Mouse (Mus musculus) stomach, postnatal 0 days (tissue): ENCODE results near the gene Kifc1. TPM values are rescaled to one million over a fixed set of nuclear protein-coding genes. Genes with fewer than 3 reads are reported as not detected.
"Not testable (repeated sequence)": the region's sequence is repeated elsewhere in the genome, so short reads cannot be mapped to it uniquely, and the experiment has no call there.

Experiments used
- ATAC-seq: fragments of 200-750 bp; cut with Nextera tagmentation; 2 replicates; pipeline ENCODE4 v1.8.0; 2017; ENCODE audit not compliant: low FRiP score, low TSS enrichment
- DNase-seq: peaks from one replicate; pipeline ENCODE4 v3.0.0-alpha.2; 2016; ENCODE audit warnings: low spot score
- H3K27ac ChIP-seq: fragments of 300-500 bp; sonication (generic); replicated peaks from 2 replicates; pipeline ENCODE4 v1.5.1; 2014; ENCODE audit warnings: mild to moderate bottlenecking, control low read depth
- H3K27me3 ChIP-seq: fragments of 300-500 bp; sonication (generic); 2 replicates; pipeline ENCODE4 v1.6.1; 2014; ENCODE audit warnings: low read length; ENCODE audit not compliant: control insufficient read depth, insufficient read depth
- H3K36me3 ChIP-seq: fragments of 300-500 bp; sonication (generic); 2 replicates; pipeline ENCODE4 v1.6.1; 2014; ENCODE audit warnings: low read length, mixed read lengths; ENCODE audit not compliant: control insufficient read depth, insufficient read depth
- H3K4me1 ChIP-seq: fragments of 300-500 bp; sonication (generic); replicated peaks from 2 replicates; pipeline ENCODE4 v1.6.1; 2014; ENCODE audit warnings: antibody characterized with exemption; ENCODE audit not compliant: control insufficient read depth, insufficient read depth
- H3K4me2 ChIP-seq: fragments of 300-500 bp; sonication (generic); replicated peaks from 2 replicates; pipeline ENCODE4 v1.6.1; 2014; ENCODE audit warnings: low read depth, mild to moderate bottlenecking, control low read depth, moderate library complexity
- H3K4me3 ChIP-seq: fragments of 300-500 bp; sonication (generic); 2 replicates; pipeline ENCODE4 v1.5.1; 2014; ENCODE audit warnings: low read depth, low read length, control low read depth
- H3K9ac ChIP-seq: fragments of 300-500 bp; sonication (generic); 2 replicates; pipeline ENCODE4 v1.6.1; 2014; ENCODE audit warnings: mild to moderate bottlenecking, low read length, control low read depth, mixed read lengths
- H3K9me3 ChIP-seq: fragments of 300-500 bp; sonication (generic); 2 replicates; pipeline ENCODE4 v1.6.1; 2016; ENCODE audit warnings: low read length; ENCODE audit not compliant: control insufficient read depth
- CTCF ChIP-seq: IDR thresholded peaks from 2 replicates; pipeline ENCODE4 v1.5.1; 2016; ENCODE audit warnings: antibody characterized with exemption, low read depth, mild to moderate bottlenecking, moderate library complexity
- EP300 ChIP-seq: optimal IDR thresholded peaks from 2 replicates; pipeline ENCODE3; 2016; ENCODE audit warnings: antibody characterized with exemption
- WGBS: fragments of 180-500 bp; shearing (Covaris S2); extraction: QIAGEN DNeasy Blood & Tissue Kit; methylation state at CpG from one replicate; pipeline ENCODE4 v1.1.7; 2014; 5-methylcytosine and 5-hydroxymethylcytosine counted together
- polyA plus RNA-seq: library from polyadenylated mRNA; unstranded; fragments of >200 nt; fragmentation: Nextera tagmentation; extraction: Ambion mirVana; gene quantifications from 2 replicates; pipeline ENCODE4 v1.2.1, GENCODE M21; 2015

Gene Kifc1
- polyA plus RNA-seq, 1 experiment from 2014 or later, result 1.7 TPM

DNA sequence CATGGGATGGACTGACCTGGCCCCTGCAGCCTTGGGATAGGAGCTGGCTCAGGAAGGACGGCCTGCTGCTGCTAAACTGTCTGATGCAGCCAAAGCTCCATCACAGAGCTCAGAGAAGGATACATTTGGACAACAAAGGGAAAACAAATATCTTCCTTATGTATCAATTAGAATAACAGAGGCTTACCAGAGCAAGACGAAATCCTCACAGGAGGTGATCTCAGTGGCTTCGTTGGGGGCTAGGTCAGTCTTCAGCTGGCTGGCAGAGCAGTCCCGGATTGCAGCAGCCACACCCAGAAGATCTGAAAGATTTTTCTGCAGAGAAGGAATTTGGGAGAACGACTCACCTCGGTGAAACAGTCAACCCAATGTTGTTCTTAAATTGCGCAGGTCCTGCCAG, 2.0 kb upstream of the Kifc1 start:
- no peak for TF ChIP-seq EP300
- no peak for TF ChIP-seq CTCF
- Histone ChIP-seq H3K4me2 (no peak overlapping the region), H3K4me3 (no peak overlapping the region), H3K36me3 (no peaks in the 10 kb centered on the region), H3K27ac (no peak overlapping the region), H3K27me3 (no peaks in the 10 kb centered on the region), H3K9me3 (no peaks in the 10 kb centered on the region), H3K9ac (no peak overlapping the region), H3K4me1 (no peaks in the 10 kb centered on the region)
- ATAC-seq (no peak), DNase-seq (no peak)
- 18% methylated on average over 7 of the region's 7 CpGs for WGBS

GRCm38 (mm10) chr17:33891892-33892291, 1.4 kb upstream of the Kifc1 start:
- WGBS, result 61% methylated on average over 6 of the region's 6 CpGs
- not testable (repeated sequence) for H3K27ac ChIP-seq, H3K9ac ChIP-seq, H3K36me3 ChIP-seq, H3K4me1 ChIP-seq, ATAC-seq, H3K4me2 ChIP-seq, H3K9me3 ChIP-seq, H3K27me3 ChIP-seq, H3K4me3 ChIP-seq, DNase-seq
- peak; percentile 28; the same call in 1 of the 2 replicates for TF ChIP-seq CTCF

DNA sequence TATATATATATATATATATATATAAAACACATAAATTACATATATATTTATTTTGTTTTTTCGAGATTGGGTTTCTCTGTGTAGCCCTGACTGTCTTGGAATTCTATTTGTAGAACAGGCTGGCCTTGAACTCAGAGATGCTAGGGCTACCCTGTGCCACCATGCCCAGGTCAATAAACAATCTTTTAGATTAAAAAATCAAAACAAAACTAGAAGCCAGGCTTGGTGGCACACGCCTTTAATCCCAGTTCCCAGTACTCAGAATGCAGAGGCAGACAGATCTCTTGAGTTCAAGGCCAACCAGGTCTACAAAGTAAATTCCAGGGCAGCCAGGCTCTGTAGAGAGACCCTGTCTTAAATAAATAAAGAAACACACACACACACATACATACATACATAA, 896 bp upstream of the Kifc1 start:
- DNase-seq, result no peak
- 50% methylated on average over 2 of the region's 2 CpGs for WGBS
- Histone ChIP-seq H3K4me2 (no peak overlapping the region), H3K9ac (no peak overlapping the region), H3K27me3 (no peaks in the 10 kb centered on the region), H3K27ac (no peak overlapping the region), H3K4me1 (no peaks in the 10 kb centered on the region), H3K36me3 (no peaks in the 10 kb centered on the region), H3K9me3 (no peaks in the 10 kb centered on the region), H3K4me3 (no peak overlapping the region)
- ATAC-seq, result no peak
- no peak for TF ChIP-seq CTCF
- no peak for TF ChIP-seq EP300

GRCm38 (mm10) chr17:33889941-33890532, 424 bp downstream of the Kifc1 start:
- H3K9ac ChIP-seq, result peak overlapping the region; percentile 55
- H3K36me3 ChIP-seq, H3K27me3 ChIP-seq, DNase-seq, H3K27ac ChIP-seq, H3K4me1 ChIP-seq, H3K9me3 ChIP-seq: not testable (repeated sequence)
- H3K4me3 ChIP-seq, result peak overlapping the region; percentile 57
- WGBS, result under 1% methylated on average over 33 of the region's 44 CpGs
- H3K4me2 ChIP-seq, result peak overlapping the region; percentile 69
- peak; percentile 2; the same call in 1 of the 2 replicates for ATAC-seq

GRCm38 (mm10) chr17:33888230-33888629, 2.2 kb downstream of the Kifc1 start:
- not testable (repeated sequence) for H3K27ac ChIP-seq, H3K36me3 ChIP-seq, H3K4me2 ChIP-seq, H3K27me3 ChIP-seq, H3K4me1 ChIP-seq, H3K9ac ChIP-seq, DNase-seq, ATAC-seq, H3K9me3 ChIP-seq, H3K4me3 ChIP-seq

DNA sequence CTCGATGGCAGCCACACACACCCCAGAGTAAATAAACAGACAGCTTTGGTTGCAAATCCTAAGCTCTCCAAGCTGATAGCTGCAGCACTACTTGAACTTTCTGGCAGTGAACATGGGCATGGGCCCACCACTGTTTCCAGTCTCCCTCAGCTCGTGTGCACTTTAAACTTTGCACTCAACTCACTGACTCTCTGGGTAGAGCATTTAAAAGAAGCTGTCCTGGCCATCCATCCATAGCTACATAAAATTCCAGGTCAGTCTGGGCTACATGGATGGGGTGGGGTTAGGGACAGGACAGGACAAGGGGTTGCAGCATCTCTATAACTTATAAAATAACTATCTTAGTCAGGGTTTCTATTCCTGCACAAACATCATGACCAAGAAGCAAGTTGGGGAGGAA, 2.7 kb downstream of the Kifc1 start:
- not testable (repeated sequence) for H3K4me3 ChIP-seq, DNase-seq, H3K9ac ChIP-seq, H3K27ac ChIP-seq, ATAC-seq, H3K4me1 ChIP-seq, H3K4me2 ChIP-seq, H3K9me3 ChIP-seq, H3K36me3 ChIP-seq, H3K27me3 ChIP-seq
- WGBS, result 39% methylated on average over 2 of the region's 2 CpGs

DNA sequence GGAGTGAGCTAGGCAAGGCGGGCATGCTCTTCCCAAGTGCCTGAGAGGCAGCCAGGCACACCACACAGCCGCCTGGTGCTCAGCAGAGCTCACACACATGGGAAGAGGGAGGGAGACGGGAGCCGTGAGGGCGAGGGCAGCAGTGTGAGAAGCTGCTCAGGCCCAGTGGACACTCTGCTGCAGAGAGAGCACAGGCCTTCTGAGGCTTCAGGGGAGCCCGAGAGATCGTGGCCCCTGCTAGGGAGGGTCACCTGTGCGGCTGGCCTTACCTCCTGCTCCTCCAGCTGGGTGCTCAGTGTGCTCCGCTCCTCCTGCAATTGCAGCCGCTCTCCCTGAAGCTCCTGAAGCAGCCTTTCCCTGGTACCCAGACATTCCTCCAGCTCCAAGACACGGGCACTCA, 6.1 kb downstream of the Kifc1 start:
- peak; percentile 23; the same call in 1 of the 2 replicates for ATAC-seq
- H3K4me1 ChIP-seq, H3K4me2 ChIP-seq, H3K9ac ChIP-seq, H3K9me3 ChIP-seq, H3K4me3 ChIP-seq, H3K27me3 ChIP-seq, H3K36me3 ChIP-seq, H3K27ac ChIP-seq, DNase-seq: not testable (repeated sequence)
- 91% methylated on average over 4 of the region's 11 CpGs for WGBS
